Mouse (Mus musculus) thymus, adult 2 months (tissue): ENCODE measurements around the gene Tacc3.

Experiments
- CTCF ChIP-seq: fragments of 200-500 bp; IDR thresholded peaks from 2 replicates; pipeline ENCODE4 v1.5.1; 2012; ENCODE audit warnings: mild to moderate bottlenecking, control low read depth, low read length, moderate library complexity, borderline replicate concordance; ENCODE audit not compliant: control insufficient read depth, poor library complexity, insufficient read depth; ENCODE audit errors: extremely low read depth
- POLR2A ChIP-seq: fragments of 200-500 bp; IDR thresholded peaks from 2 replicates; pipeline ENCODE4 v1.6.1; 2012; ENCODE audit warnings: mild to moderate bottlenecking, low read length, control low read depth, moderate library complexity; ENCODE audit not compliant: control insufficient read depth, poor library complexity, insufficient read depth; ENCODE audit errors: extremely low read depth

DNA sequence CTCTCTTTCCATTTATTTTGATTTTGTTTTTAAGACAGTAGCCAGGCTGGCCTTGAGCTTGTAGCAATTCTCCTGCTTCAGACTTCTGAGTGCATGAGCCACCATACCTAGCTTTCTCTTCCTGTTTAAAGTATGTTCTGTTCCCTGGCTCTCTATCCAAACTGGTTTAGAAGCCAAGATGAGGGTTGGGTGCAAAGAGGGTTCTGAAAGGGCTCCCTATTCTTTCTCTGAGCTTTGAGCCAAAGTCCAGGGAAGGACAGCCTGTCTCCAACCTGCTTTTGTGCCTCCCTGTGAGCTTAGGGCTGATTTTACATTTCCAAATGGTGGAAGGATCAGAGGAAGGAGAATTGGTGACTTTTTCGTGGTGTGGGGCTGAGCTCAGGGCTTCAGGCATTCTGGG, 69.0 kb downstream of the Tacc3 start:
- TF ChIP-seq POLR2A (no peak), CTCF (no peak)
